Mouse (Mus musculus): ENCODE results near the gene Lrrc23. TPM values are rescaled to one million over a fixed set of nuclear protein-coding genes. Genes with fewer than 3 reads are reported as not detected.

Lrrc23 gene
- polyA plus RNA-seq, 1 experiment = not detected

DNA sequence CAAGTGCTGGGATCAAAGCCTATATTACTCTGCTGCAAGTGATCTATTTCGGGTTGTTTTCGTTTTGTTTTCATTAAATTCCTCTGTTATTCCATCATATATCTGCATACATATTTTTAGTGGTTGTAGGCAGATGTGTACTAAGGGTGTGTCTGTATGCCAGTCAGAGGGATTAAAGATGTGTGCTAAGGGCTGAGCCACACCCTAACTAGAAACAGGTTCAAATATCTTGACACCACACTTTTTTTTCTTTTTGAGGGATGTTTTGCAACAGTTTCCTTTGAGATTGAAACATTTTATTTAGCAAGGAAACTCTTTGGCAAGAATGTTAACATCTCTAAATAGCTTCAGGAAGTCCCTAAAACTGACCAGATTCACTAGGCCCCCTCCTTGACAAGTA lies 16.7 kb upstream of the Lrrc23 start:
- Histone ChIP-seq H3K4me3 (ENCODE audit: insufficient read depth, low read length) (no peak overlapping the region), H3K27ac (ENCODE audit: insufficient read depth, low read length) (no peak overlapping the region), H3K4me1 (ENCODE audit: control insufficient read depth, insufficient read depth, low read length) (no peaks in the 10 kb centered on the region)
- TF ChIP-seq CTCF (IDR thresholded peaks at IDR 0.05; ENCODE audit: borderline replicate concordance, insufficient read depth, low read length) (no peak), POLR2A (IDR thresholded peaks at IDR 0.05; ENCODE audit: low read depth, low read length) (no peak)

DNA sequence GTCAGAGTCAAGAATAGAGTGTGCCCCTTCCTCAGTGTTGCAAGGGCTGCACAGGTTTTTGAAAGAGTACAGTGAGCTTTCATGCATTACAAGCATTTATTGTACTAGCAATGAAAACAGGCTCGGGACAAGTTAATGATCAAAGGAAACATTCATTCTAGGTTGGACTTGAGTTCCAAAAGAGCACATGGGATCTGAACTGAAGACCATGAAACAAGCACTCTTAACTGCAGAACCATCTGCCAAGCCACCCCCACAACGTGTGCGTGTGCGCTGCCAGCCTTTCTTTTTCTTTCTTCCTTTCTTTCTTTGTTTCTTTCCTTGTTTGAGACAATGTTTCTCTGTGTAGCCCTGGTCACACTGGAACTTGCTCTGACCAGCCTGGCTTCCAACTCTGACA lies 16.3 kb upstream of the Lrrc23 start:
- TF ChIP-seq CTCF (IDR thresholded peaks at IDR 0.05; ENCODE audit: borderline replicate concordance, insufficient read depth, low read length) (no peak), POLR2A (IDR thresholded peaks at IDR 0.05; ENCODE audit: low read depth, low read length) (no peak)
- no peak overlapping the region for H3K4me3 ChIP-seq (ENCODE audit: insufficient read depth, low read length)
- H3K27ac ChIP-seq (ENCODE audit: insufficient read depth, low read length) = no peak overlapping the region
- no peaks in the 10 kb centered on the region for H3K4me1 ChIP-seq (ENCODE audit: control insufficient read depth, insufficient read depth, low read length)

DNA sequence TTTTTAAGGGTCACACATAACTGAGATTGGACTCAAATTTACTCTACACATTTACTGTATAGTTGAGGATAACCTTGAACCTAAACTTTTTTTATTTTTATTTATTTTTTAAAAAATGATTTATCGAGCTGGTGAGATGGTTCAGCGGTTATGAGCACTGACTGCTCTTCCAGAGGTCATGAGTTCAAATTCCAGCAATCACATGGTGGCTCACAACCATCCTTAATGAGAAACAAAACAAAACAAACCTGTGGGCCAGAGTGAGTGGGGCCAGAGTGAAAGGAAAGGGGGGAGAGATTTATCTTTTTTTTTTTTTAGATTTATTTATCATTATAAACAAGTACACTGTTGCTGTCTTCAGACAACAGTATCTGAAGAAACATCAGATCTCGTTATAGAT lies 12.4 kb upstream of the Lrrc23 start:
- TF ChIP-seq POLR2A (IDR thresholded peaks at IDR 0.05; ENCODE audit: low read depth, low read length) = no peak
- no peak for TF ChIP-seq CTCF (IDR thresholded peaks at IDR 0.05; ENCODE audit: borderline replicate concordance, insufficient read depth, low read length)
- H3K4me3 ChIP-seq (ENCODE audit: insufficient read depth, low read length) = no peak overlapping the region
- H3K27ac ChIP-seq (ENCODE audit: insufficient read depth, low read length) = no peak overlapping the region
- H3K4me1 ChIP-seq (ENCODE audit: control insufficient read depth, insufficient read depth, low read length) = no peaks in the 10 kb centered on the region

DNA sequence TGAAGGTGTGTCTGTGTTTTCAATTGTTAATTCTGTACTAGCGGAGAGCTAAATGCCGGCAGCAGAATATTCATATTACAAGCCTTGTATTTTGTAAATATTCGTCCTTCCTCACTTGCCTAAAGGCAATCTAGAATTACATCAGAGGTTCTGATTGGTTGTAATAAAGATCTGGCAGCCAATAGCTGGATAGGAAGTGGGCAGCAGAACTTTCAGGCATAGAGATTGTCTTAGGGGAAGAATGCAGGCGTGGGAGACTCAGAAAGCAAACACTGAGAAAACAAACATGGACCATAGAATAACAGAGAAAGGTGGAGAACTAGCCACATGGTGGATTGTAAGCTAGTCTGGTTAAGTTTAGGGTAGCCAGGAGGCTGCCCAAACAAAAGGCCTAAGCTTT lies 10.6 kb upstream of the Lrrc23 start:
- Histone ChIP-seq H3K27ac (ENCODE audit: insufficient read depth, low read length) (no peak overlapping the region), H3K4me1 (ENCODE audit: control insufficient read depth, insufficient read depth, low read length) (no peaks in the 10 kb centered on the region), H3K4me3 (ENCODE audit: insufficient read depth, low read length) (no peak overlapping the region)
- TF ChIP-seq POLR2A (IDR thresholded peaks at IDR 0.05; ENCODE audit: low read depth, low read length) (no peak), CTCF (IDR thresholded peaks at IDR 0.05; ENCODE audit: borderline replicate concordance, insufficient read depth, low read length) (no peak)

DNA sequence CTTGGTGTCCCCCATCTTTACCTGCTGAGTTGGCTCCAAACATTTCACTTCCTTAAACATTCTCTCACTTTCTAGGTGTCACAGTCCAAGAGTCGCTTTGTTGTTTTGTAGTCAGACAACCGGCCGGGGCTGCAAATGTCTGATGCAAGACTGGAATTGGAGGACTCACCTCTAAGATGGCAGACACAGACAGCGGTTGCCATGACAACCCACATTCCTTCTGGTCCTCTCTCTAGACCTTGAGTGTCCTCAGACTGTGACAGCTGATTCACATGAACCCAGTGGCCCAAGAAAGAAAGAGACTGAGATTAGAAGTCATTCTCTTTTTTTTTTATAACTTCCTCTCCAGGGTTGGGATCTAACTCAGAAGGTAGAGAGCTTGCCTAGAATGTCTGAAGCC lies 10.0 kb upstream of the Lrrc23 start:
- Histone ChIP-seq H3K4me3 (ENCODE audit: insufficient read depth, low read length) (no peak overlapping the region), H3K27ac (ENCODE audit: insufficient read depth, low read length) (no peak overlapping the region), H3K4me1 (ENCODE audit: control insufficient read depth, insufficient read depth, low read length) (no peaks in the 10 kb centered on the region)
- TF ChIP-seq POLR2A (IDR thresholded peaks at IDR 0.05; ENCODE audit: low read depth, low read length) = no peak
- no peak for TF ChIP-seq CTCF (IDR thresholded peaks at IDR 0.05; ENCODE audit: borderline replicate concordance, insufficient read depth, low read length)

DNA sequence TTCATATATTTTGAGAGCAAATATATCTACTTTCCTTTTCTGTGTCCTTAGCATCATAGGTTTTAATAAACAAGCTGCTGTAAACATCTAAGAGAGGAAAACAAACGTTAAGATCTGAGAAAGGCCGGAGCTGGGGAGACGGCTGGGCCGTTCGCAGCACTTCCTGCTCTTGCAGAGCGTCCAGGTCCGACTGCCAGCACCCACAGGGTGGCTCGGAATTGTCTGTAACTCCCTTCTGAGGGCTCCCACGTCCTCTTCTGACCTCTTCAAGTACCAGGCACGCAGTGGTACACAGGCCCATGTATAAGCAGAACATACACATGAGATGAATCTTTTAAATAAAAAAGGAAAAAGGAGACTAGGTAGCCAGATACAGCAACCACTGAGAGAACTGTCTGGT lies 8.2 kb upstream of the Lrrc23 start:
- H3K4me1 ChIP-seq (ENCODE audit: control insufficient read depth, insufficient read depth, low read length) = peaks cover 3% of the 10 kb centered on the region; the same call in 1 of the 2 replicates
- no peak overlapping the region for H3K4me3 ChIP-seq (ENCODE audit: insufficient read depth, low read length)
- H3K27ac ChIP-seq (ENCODE audit: insufficient read depth, low read length) = no peak overlapping the region
- TF ChIP-seq POLR2A (IDR thresholded peaks at IDR 0.05; ENCODE audit: low read depth, low read length) = no peak
- no peak for TF ChIP-seq CTCF (IDR thresholded peaks at IDR 0.05; ENCODE audit: borderline replicate concordance, insufficient read depth, low read length)

DNA sequence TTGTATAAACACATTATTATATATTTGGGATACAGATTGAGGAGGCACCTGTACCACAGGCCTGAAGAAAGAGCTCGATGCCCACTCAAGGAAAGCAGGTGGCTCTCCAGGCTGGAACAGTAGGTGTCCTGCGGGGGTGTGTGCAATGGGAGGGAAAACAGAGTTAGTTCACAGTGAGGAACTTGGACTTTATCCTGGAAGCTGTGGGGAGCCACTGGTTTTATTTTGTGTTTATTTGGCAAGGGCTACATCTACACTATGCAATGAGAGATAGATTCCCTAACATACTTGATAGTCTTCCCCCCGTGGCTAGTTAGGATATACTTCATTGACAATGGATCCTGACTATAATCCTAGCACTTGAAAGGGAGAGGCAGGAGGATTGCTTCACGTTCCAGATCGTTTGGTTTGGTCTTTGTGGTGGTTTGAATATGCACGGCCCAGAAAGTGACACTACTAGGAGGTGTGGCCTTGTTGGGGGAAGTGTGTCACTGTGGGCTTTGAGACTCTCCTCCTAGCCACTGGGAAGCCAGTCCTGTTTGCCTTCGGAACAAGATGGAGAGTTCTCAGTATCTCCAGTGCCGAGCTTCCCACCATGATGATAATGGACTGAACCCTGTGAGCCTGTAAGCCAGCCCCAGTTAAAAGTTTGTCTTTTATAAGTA lies 7.4 kb upstream of the Lrrc23 start:
- TF ChIP-seq CTCF (IDR thresholded peaks at IDR 0.05; ENCODE audit: borderline replicate concordance, insufficient read depth, low read length) (no peak), POLR2A (IDR thresholded peaks at IDR 0.05; ENCODE audit: low read depth, low read length) (no peak)
- H3K27ac ChIP-seq (ENCODE audit: insufficient read depth, low read length) = no peak overlapping the region
- H3K4me3 ChIP-seq (ENCODE audit: insufficient read depth, low read length) = no peak overlapping the region
- peaks cover 5% of the 10 kb centered on the region for H3K4me1 ChIP-seq (ENCODE audit: control insufficient read depth, insufficient read depth, low read length)

DNA sequence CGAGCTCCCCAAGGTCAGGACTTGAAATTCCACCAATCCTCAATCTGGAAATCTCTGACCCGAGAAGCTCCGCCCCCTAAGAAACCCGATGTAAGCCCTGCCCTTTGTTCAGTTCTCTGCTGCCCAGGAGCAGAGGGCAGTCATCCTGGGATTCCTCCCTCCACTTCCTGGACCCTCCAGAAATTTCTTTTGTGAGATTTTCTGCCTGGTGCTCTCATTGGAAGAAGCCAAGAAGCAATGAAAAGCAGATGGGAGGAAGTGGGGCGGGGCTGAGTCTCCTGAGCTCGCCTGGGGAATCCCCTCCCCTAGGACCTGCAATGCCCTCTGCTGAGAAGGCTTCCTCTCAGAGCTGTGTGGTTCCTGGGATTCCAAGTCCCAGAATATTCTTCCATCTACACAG lies 2.9 kb upstream of the Lrrc23 start:
- Histone ChIP-seq H3K27ac (ENCODE audit: insufficient read depth, low read length) (no peak overlapping the region), H3K4me1 (ENCODE audit: control insufficient read depth, insufficient read depth, low read length) (peaks cover 5% of the 10 kb centered on the region), H3K4me3 (ENCODE audit: insufficient read depth, low read length) (no peak overlapping the region)
- TF ChIP-seq POLR2A (IDR thresholded peaks at IDR 0.05; ENCODE audit: low read depth, low read length) (no peak), CTCF (IDR thresholded peaks at IDR 0.05; ENCODE audit: borderline replicate concordance, insufficient read depth, low read length) (no peak)

DNA sequence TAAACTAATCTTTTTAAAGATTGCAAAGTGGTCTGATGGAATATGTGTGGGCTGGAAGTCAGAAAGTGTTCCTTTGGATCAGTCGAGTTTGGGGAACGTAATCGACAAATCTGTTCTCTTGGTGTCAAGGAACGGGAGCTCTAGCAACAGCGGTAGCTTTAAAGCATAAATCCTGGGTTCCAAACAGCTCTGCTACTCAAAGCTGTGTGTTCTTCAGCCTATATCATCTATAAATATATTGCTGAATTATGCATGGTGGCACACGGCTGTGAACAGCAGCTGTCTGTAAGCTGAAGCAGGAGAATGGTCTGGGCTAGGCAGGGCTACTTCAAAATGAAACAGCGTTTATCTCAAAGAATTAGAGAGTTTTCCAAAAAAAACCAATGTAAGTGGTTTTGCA lies 1.4 kb upstream of the Lrrc23 start:
- no peak overlapping the region for H3K27ac ChIP-seq (ENCODE audit: insufficient read depth, low read length)
- H3K4me1 ChIP-seq (ENCODE audit: control insufficient read depth, insufficient read depth, low read length) = peaks cover 5% of the 10 kb centered on the region
- no peak overlapping the region for H3K4me3 ChIP-seq (ENCODE audit: insufficient read depth, low read length)
- TF ChIP-seq CTCF (IDR thresholded peaks at IDR 0.05; ENCODE audit: borderline replicate concordance, insufficient read depth, low read length) (no peak), POLR2A (IDR thresholded peaks at IDR 0.05; ENCODE audit: low read depth, low read length) (no peak)

DNA sequence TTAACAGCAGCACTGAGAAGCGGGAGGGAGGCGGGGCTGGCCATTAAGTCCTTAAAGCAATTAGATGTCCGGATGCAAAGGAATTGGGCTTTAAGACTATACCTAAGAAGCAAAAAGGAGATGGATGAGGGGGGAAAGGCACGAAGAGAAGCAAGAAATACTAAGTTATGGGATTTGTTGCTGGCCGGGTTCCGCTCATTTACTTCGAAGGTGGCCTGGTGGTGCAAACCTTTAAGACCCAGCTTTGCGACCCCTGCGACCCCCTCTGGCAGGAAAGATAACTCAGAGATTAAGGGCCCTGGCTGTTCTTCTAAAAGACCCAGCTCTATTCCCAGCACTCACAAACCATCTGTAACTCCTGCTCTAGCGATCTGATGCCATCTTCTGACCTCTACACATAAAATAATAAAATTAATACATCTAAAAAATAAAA lies 473 bp upstream of the Lrrc23 start:
- peak overlapping the region; percentile 24; the same call in 1 of the 2 replicates for H3K4me3 ChIP-seq (ENCODE audit: insufficient read depth, low read length)
- H3K4me1 ChIP-seq (ENCODE audit: control insufficient read depth, insufficient read depth, low read length) = peaks cover 5% of the 10 kb centered on the region
- no peak overlapping the region for H3K27ac ChIP-seq (ENCODE audit: insufficient read depth, low read length)
- no peak for TF ChIP-seq POLR2A (IDR thresholded peaks at IDR 0.05; ENCODE audit: low read depth, low read length)
- TF ChIP-seq CTCF (IDR thresholded peaks at IDR 0.05; ENCODE audit: borderline replicate concordance, insufficient read depth, low read length) = no peak

All from embryonic fibroblast, embryonic 13.5 days (primary cell).